Mouse (Mus musculus) midbrain, embryonic 10.5 days (tissue): ENCODE results near the gene Reg3b. TPM values are rescaled to one million over a fixed set of nuclear protein-coding genes. Genes with fewer than 3 reads are reported as not detected.

Experiments
- polyA plus RNA-seq: library from polyadenylated mRNA; unstranded; fragments of >200 nt; fragmentation: Nextera tagmentation; extraction: Ambion mirVana; gene quantifications from 2 replicates; pipeline ENCODE4 v1.2.1, GENCODE M21; 2016

The Reg3b gene
- polyA plus RNA-seq, 1 experiment from 2014 or later = not detected

Other genes with a start within 250 kb of the Reg3b start
- not detected in 2 replicates for gene Reg3d, start 8.2 kb downstream of the Reg3b start, polyA plus RNA-seq
- not detected in 2 replicates for gene Reg3a, start 10.1 kb downstream of the Reg3b start, polyA plus RNA-seq
- gene Reg2, start 25.0 kb downstream of the Reg3b start, polyA plus RNA-seq = not detected in 2 replicates
- not detected in 2 replicates for gene Reg1, start 52.1 kb downstream of the Reg3b start, polyA plus RNA-seq
- not detected in 2 replicates for gene Reg3g, start 98.2 kb downstream of the Reg3b start, polyA plus RNA-seq